In the genomic region with DNA sequence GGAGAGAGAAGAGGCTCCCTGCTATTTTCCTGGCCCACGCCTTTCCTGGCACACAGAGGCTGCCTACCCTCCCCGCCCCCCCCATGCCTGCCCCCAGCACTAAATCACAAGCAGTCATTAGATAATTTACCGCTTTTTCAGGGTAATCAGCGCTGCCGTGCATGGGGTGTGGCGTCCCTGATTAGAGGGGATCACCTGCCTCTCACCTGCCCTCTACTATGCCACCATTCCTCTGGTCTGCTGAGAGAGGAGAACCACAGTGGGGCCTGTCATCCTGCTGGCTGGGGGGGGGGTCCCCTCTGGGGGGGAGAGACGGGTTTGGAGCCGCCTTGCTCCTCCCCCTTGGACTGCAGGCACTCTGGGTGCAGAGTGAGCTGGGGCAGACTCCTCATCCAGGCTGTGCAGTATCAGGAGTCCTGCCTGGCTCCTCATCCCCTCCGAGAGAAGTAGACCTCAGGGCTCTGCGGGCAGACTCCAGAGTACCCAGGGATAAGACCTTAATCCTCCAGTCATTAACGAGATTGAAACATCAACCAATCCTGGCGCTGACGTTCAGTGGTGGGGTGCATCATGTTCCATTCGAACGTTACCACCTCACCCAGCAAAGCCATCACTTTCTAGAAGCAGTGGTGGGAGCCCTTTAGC, we compare ENCODE assay signal across 16 mouse cellular contexts. TPM values are rescaled to one million over a fixed set of nuclear protein-coding genes. Genes with fewer than 3 reads are reported as not detected.
DNase-seq lines count a peak whose midpoint lies in the region; ATAC-seq and TF ChIP-seq lines count a peak whose summit lies in the region.
"Had no signal": no experiment of that assay in that cellular context is flagged by ENCODE, and none has a peak within 500 bp of the region (broad histone marks: within the 10 kb centered on the region; RNA-seq: fewer than 3 reads in every experiment).

No protein-coding gene starts in this region.

- peaks cover 27% of the 10 kb centered on the region for H3K4me1 ChIP-seq in embryonic facial prominence, embryonic 13.5 days
- H3K4me1 ChIP-seq in forebrain, postnatal 0 days (ENCODE audit: insufficient read depth) = peaks cover 12% of the 10 kb centered on the region; the same call in 1 of the 2 replicates
- H3K4me1 ChIP-seq: megakaryocyte, embryonic 14.5 days had no signal

- 0 out of 2 replicates have a peak, but pooled peaks have one; percentile 43 for ATAC-seq in embryonic facial prominence, embryonic 13.5 days (ENCODE audit: insufficient number of reproducible peaks, insufficient read depth, low FRiP score, low TSS enrichment, low read depth)
- ATAC-seq in forebrain, postnatal 0 days = no peak; the same call in 1 of the 2 replicates
- no peak for ATAC-seq in cerebellum, adult (ENCODE audit: insufficient number of reproducible peaks, low FRiP score, low TSS enrichment)
- ATAC-seq: liver, embryonic 12.5 days; Patski had no signal

- no peaks in the 10 kb centered on the region for H3K36me3 ChIP-seq in embryonic facial prominence, embryonic 13.5 days
- no peaks in the 10 kb centered on the region for H3K36me3 ChIP-seq in forebrain, postnatal 0 days (ENCODE audit: insufficient read depth)
- H3K36me3 ChIP-seq: liver, embryonic 12.5 days had no signal

- H3K4me3 ChIP-seq in layer of hippocampus, adult 2 months = peak overlapping the region; percentile 8; the same call in 1 of the 2 replicates
- no peak overlapping the region for H3K4me3 ChIP-seq in embryonic facial prominence, embryonic 13.5 days
- no peak overlapping the region for H3K4me3 ChIP-seq in forebrain, postnatal 0 days (ENCODE audit: low read depth, low read length)
- H3K4me3 ChIP-seq: gastrocnemius, adult 2 months; heart, adult 2 months; liver, embryonic 12.5 days; megakaryocyte, embryonic 14.5 days had no signal

- no peak overlapping the region for H3K9ac ChIP-seq in embryonic facial prominence, embryonic 13.5 days
- no peak overlapping the region for H3K9ac ChIP-seq in forebrain, postnatal 0 days
- H3K9ac ChIP-seq: liver, embryonic 12.5 days had no signal

- DNase-seq in layer of hippocampus, adult 2 months (ENCODE audit: low spot score in 2 of 2) = no peak
- no peak for DNase-seq in layer of hippocampus, adult 18-20 months (ENCODE audit: low spot score in 2 of 2)
- no peak for DNase-seq in forebrain, postnatal 0 days
- DNase-seq in retina, postnatal 1 day = peak; percentile 77
- no peak for DNase-seq in cerebellum, adult 8-10 months
- DNase-seq: cerebellum, adult 18-20 months; gastrocnemius, adult 2 months; heart, adult 2 months; heart, postnatal 10 days; kidney, adult 9 months; thymus, adult 2 months had no signal

- WGBS in embryonic facial prominence, embryonic 13.5 days = 30% methylated on average over 15 of the region's 15 CpGs
- 23% methylated on average over 15 of the region's 15 CpGs for WGBS in forebrain, postnatal 0 days

- no peak for TF ChIP-seq CTCF in layer of hippocampus, adult 2 months (conservative IDR thresholded peaks at IDR 0.05)
- TF ChIP-seq CTCF in forebrain, postnatal 0 days (IDR thresholded peaks at IDR 0.05; ENCODE audit: low read depth) = no peak

- no peak overlapping the region for H3K4me2 ChIP-seq in embryonic facial prominence, embryonic 13.5 days
- peak overlapping the region; percentile 17; the same call in 1 of the 2 replicates for H3K4me2 ChIP-seq in forebrain, postnatal 0 days (ENCODE audit: low read depth)
- H3K4me2 ChIP-seq: liver, embryonic 12.5 days had no signal

- H3K9me3 ChIP-seq in embryonic facial prominence, embryonic 13.5 days = no peaks in the 10 kb centered on the region
- no peaks in the 10 kb centered on the region for H3K9me3 ChIP-seq in forebrain, postnatal 0 days (ENCODE audit: low read length)
- H3K9me3 ChIP-seq: liver, embryonic 12.5 days had no signal

- H3K27me3 ChIP-seq in embryonic facial prominence, embryonic 13.5 days = peaks cover 5% of the 10 kb centered on the region; the same call in 1 of the 2 replicates
- H3K27me3 ChIP-seq in forebrain, postnatal 0 days (ENCODE audit: insufficient read depth, low read length) = peaks cover 5% of the 10 kb centered on the region; the same call in 1 of the 2 replicates
- H3K27me3 ChIP-seq: liver, embryonic 12.5 days; megakaryocyte, embryonic 14.5 days had no signal

- H3K27ac ChIP-seq in layer of hippocampus, adult 2 months = no peak overlapping the region
- no peak overlapping the region for H3K27ac ChIP-seq in embryonic facial prominence, embryonic 13.5 days
- no peak overlapping the region; the same call in 1 of the 2 replicates for H3K27ac ChIP-seq in forebrain, postnatal 0 days (ENCODE audit: low read depth, low read length)
- H3K27ac ChIP-seq: gastrocnemius, adult 2 months; heart, adult 2 months; liver, embryonic 12.5 days had no signal

RNA-seq across cellular contexts. Expression of gene Ccdc60, which starts 3.1 kb away (rescaled TPM):
- under 1 TPM; 0.17 to 0.51 TPM for total RNA-seq in layer of hippocampus, adult 2 months (2021)
- total RNA-seq in layer of hippocampus, adult 18-20 months (2021) = under 1 TPM; 0.25 to 0.36 TPM
- 0.94 and 1.3 TPM in 2 replicates for polyA plus RNA-seq in embryonic facial prominence, embryonic 13.5 days (2015; fragmentation: Nextera tagmentation; extraction: Ambion mirVana)
- total RNA-seq in forebrain, postnatal 0 days (2014; rRNA removed) = 1.5 and 3.7 TPM in 2 replicates
- 1.4 and 1.9 TPM in 2 replicates for polyA plus RNA-seq in forebrain, postnatal 0 days (2015; fragmentation: Nextera tagmentation; extraction: Ambion mirVana)
- total RNA-seq: gastrocnemius, adult 2 months; heart, adult 2 months; heart, postnatal 10 days had no signal
- polyA plus RNA-seq: Patski had no signal
